Mouse (Mus musculus) right cerebral cortex, postnatal 14 days (tissue): ENCODE data around the gene Foxo3.

ENCODE experiments used
- DNase-seq: peaks from one replicate; pipeline ENCODE4 v3.0.0; 2022

Foxo3 gene

GRCm38 (mm10) chr10:42248644-42249043, 27.9 kb downstream of the Foxo3 start:
- no peak for DNase-seq

GRCm38 (mm10) chr10:42248156-42248555, 28.4 kb downstream of the Foxo3 start:
- no peak for DNase-seq

- DNase-seq = no peak
These were observed 29.3 kb downstream of the Foxo3 start for GRCm38 (mm10) chr10:42247125-42247816.

- no peak for DNase-seq
These were observed 30.1 kb downstream of the Foxo3 start for GRCm38 (mm10) chr10:42246483-42246882.

GRCm38 (mm10) chr10:42245636-42246035, 30.9 kb downstream of the Foxo3 start:
- DNase-seq = no peak

- DNase-seq = no peak
These were observed 31.3 kb downstream of the Foxo3 start for GRCm38 (mm10) chr10:42245256-42245601.

- DNase-seq = no peak
These were observed 31.9 kb downstream of the Foxo3 start for GRCm38 (mm10) chr10:42244420-42245255.

- no peak for DNase-seq
These were observed 32.6 kb downstream of the Foxo3 start for GRCm38 (mm10) chr10:42243925-42244324.

GRCm38 (mm10) chr10:42242484-42242883, 34.1 kb downstream of the Foxo3 start:
- no peak for DNase-seq

- DNase-seq = no peak
These were observed 34.8 kb downstream of the Foxo3 start for GRCm38 (mm10) chr10:42241775-42242174.

GRCm38 (mm10) chr10:42239810-42240111, 36.8 kb downstream of the Foxo3 start:
- DNase-seq = no peak

- DNase-seq = no peak
These were observed 37.4 kb downstream of the Foxo3 start for GRCm38 (mm10) chr10:42238923-42239809.

- DNase-seq = no peak
These were observed 38.3 kb downstream of the Foxo3 start for GRCm38 (mm10) chr10:42238296-42238695.

GRCm38 (mm10) chr10:42237556-42237955, 39.0 kb downstream of the Foxo3 start:
- no peak for DNase-seq

GRCm38 (mm10) chr10:42235321-42235720, 41.2 kb downstream of the Foxo3 start:
- no peak for DNase-seq

GRCm38 (mm10) chr10:42232977-42233376, 43.6 kb downstream of the Foxo3 start:
- DNase-seq = no peak

GRCm38 (mm10) chr10:42231847-42232246, 44.7 kb downstream of the Foxo3 start:
- no peak for DNase-seq

- DNase-seq = no peak
These were observed 45.4 kb downstream of the Foxo3 start for GRCm38 (mm10) chr10:42231100-42231541.

GRCm38 (mm10) chr10:42230471-42231099, 46.0 kb downstream of the Foxo3 start:
- DNase-seq = no peak

- DNase-seq = no peak
These were observed 48.8 kb downstream of the Foxo3 start for GRCm38 (mm10) chr10:42227751-42228241.

GRCm38 (mm10) chr10:42226176-42226575, 50.4 kb downstream of the Foxo3 start:
- DNase-seq = no peak

- no peak for DNase-seq
These were observed 51.2 kb downstream of the Foxo3 start for GRCm38 (mm10) chr10:42225184-42225935.
